Mouse (Mus musculus): ENCODE data around the gene Fem1b.

DNA sequence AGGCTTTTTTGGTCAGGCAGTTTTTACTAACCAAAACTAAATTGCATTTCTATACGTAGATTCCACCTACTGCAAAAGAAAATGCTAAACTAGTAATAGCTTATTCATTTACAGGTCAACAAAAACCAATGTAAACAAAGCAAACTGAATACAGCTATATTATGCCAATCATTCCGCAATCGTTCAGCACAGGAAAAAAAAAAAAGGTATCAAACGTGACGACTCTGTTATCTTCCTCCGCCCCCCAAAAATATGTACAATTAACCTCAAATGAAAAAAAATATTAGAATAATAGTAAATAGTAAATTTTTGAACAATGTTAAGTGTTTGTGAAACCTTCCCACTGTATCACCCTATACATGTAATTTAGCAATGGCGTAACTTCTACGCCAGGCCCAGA lies 1.6 kb downstream of the Fem1b start:
- TF ChIP-seq TAL1 (IDR thresholded peaks at IDR 0.05; ENCODE audit: low read length) (no peak), GATA1 (IDR thresholded peaks at IDR 0.05; ENCODE audit: low read length) (no peak)

Measured in erythroblast, embryonic 14.5 days (primary cell).